Mouse (Mus musculus): ENCODE measurements at regions not wholly inside any gene's neighbourhood (a gene's known extent, or its start where the extent isn't known, plus 50 kb on each side); places are given as distances from the start of the nearest gene placed in this dataset.
"Not testable (repeated sequence)": the region's sequence is repeated elsewhere in the genome, so short reads cannot be mapped to it uniquely, and the experiment has no call there.

DNA sequence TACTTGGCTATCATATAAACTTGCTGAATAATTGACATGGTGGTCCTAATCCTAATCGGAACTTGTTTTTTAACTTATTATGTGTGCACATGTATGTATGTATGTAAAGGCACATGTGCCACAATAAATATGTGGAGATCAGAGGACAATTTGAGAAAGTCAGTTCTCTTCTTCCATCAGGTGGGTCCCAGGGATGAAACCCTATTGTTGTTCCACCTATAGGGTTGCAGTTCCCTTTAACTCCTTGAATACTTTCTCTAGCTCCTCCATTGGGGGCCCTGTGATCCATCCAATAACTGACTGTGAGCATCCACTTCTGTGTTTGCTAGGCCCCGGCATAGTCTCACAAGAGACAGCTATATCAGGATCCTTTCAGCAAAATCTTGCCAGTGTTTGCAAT, 56.0 kb upstream of the Zcchc2 start:
- TF ChIP-seq CTCF, EP300 (IDR thresholded peaks at IDR 0.05; ENCODE audit: low read depth): not testable (repeated sequence)
